Mouse (Mus musculus): ENCODE results near the gene Cxadr. TPM values are rescaled to one million over a fixed set of nuclear protein-coding genes. Genes with fewer than 3 reads are reported as not detected.

Gene Cxadr
- polyA plus RNA-seq, 1 experiment from 2014 or later, result 67.1 TPM

DNA sequence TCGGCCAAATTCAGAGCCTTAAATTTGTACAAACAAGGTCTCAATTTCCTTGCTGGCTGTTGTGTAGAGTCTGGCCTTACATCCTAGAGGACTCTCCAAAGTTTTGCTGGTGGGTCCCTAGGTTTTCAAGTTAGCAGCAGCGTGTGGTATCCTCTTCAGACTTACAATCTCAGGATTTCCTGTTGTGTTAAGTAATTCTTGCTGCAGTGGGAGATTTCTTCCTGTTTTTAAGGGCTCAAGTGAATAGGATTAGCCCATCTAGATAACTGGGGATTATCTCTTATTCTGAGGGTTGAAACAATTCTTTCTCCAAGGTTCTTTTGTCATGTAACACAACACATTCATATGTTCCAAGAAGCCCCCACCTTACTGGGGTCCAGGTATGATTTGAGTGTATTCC is 90.1 kb downstream of the Cxadr start:
- ATAC-seq (ENCODE audit: insufficient read depth, low FRiP score), result no peak
- no peaks in the 10 kb centered on the region for H3K27me3 ChIP-seq (ENCODE audit: control insufficient read depth, insufficient read depth, low read length)
- H3K4me2 ChIP-seq (ENCODE audit: low read depth, low read length), result no peak overlapping the region
- WGBS, result 59% methylated on average over 2 of the region's 2 CpGs
- no peaks in the 10 kb centered on the region for H3K4me1 ChIP-seq (ENCODE audit: control insufficient read depth, insufficient read depth, low read length)
- no peak overlapping the region for H3K27ac ChIP-seq (ENCODE audit: low read length)
- no peaks in the 10 kb centered on the region for H3K9me3 ChIP-seq (replicated peaks; ENCODE audit: control insufficient read depth, low read length)
- H3K36me3 ChIP-seq (ENCODE audit: control insufficient read depth, insufficient read depth, low read length), result no peaks in the 10 kb centered on the region
- no peak overlapping the region for H3K9ac ChIP-seq (ENCODE audit: low read length)
- H3K4me3 ChIP-seq (replicated peaks; ENCODE audit: low read length), result no peak overlapping the region

- H3K27me3 ChIP-seq (ENCODE audit: control insufficient read depth, insufficient read depth, low read length), result no peaks in the 10 kb centered on the region
- H3K36me3 ChIP-seq (ENCODE audit: control insufficient read depth, insufficient read depth, low read length), result no peaks in the 10 kb centered on the region
- H3K27ac ChIP-seq (ENCODE audit: low read length), result no peak overlapping the region
- no peak overlapping the region for H3K4me3 ChIP-seq (replicated peaks; ENCODE audit: low read length)
- no peak for ATAC-seq (ENCODE audit: insufficient read depth, low FRiP score)
- H3K9me3 ChIP-seq (replicated peaks; ENCODE audit: control insufficient read depth, low read length), result no peaks in the 10 kb centered on the region
- no peak overlapping the region for H3K4me2 ChIP-seq (ENCODE audit: low read depth, low read length)
- no peak overlapping the region for H3K9ac ChIP-seq (ENCODE audit: low read length)
- no peaks in the 10 kb centered on the region for H3K4me1 ChIP-seq (ENCODE audit: control insufficient read depth, insufficient read depth, low read length)
- WGBS, result 81% methylated on average over 6 of the region's 6 CpGs
Observed at GRCm38 (mm10) chr16:78398734-78399133, 97.4 kb downstream of the Cxadr start.

- Histone ChIP-seq H3K4me2 (ENCODE audit: low read depth, low read length) (no peak overlapping the region), H3K4me3 (replicated peaks; ENCODE audit: low read length) (no peak overlapping the region), H3K36me3 (ENCODE audit: control insufficient read depth, insufficient read depth, low read length) (no peaks in the 10 kb centered on the region), H3K9me3 (replicated peaks; ENCODE audit: control insufficient read depth, low read length) (no peaks in the 10 kb centered on the region), H3K27me3 (ENCODE audit: control insufficient read depth, insufficient read depth, low read length) (no peaks in the 10 kb centered on the region), H3K4me1 (ENCODE audit: control insufficient read depth, insufficient read depth, low read length) (no peaks in the 10 kb centered on the region), H3K9ac (ENCODE audit: low read length) (no peak overlapping the region), H3K27ac (ENCODE audit: low read length) (no peak overlapping the region)
- WGBS, result 88% methylated on average over 3 of the region's 3 CpGs
- no peak for ATAC-seq (ENCODE audit: insufficient read depth, low FRiP score)
Observed at GRCm38 (mm10) chr16:78399423-78399822, 98.1 kb downstream of the Cxadr start.

- H3K9me3 ChIP-seq (replicated peaks; ENCODE audit: control insufficient read depth, low read length), result no peaks in the 10 kb centered on the region
- no peak overlapping the region for H3K4me2 ChIP-seq (ENCODE audit: low read depth, low read length)
- H3K9ac ChIP-seq (ENCODE audit: low read length), result no peak overlapping the region
- H3K27ac ChIP-seq (ENCODE audit: low read length), result no peak overlapping the region
- no peak for ATAC-seq (ENCODE audit: insufficient read depth, low FRiP score)
- H3K4me3 ChIP-seq (replicated peaks; ENCODE audit: low read length), result no peak overlapping the region
- no peaks in the 10 kb centered on the region for H3K4me1 ChIP-seq (ENCODE audit: control insufficient read depth, insufficient read depth, low read length)
- H3K27me3 ChIP-seq (ENCODE audit: control insufficient read depth, insufficient read depth, low read length), result no peaks in the 10 kb centered on the region
- H3K36me3 ChIP-seq (ENCODE audit: control insufficient read depth, insufficient read depth, low read length), result no peaks in the 10 kb centered on the region
- 51% methylated on average over 2 of the region's 2 CpGs for WGBS
Observed at GRCm38 (mm10) chr16:78402316-78402715, 101.0 kb downstream of the Cxadr start.

DNA sequence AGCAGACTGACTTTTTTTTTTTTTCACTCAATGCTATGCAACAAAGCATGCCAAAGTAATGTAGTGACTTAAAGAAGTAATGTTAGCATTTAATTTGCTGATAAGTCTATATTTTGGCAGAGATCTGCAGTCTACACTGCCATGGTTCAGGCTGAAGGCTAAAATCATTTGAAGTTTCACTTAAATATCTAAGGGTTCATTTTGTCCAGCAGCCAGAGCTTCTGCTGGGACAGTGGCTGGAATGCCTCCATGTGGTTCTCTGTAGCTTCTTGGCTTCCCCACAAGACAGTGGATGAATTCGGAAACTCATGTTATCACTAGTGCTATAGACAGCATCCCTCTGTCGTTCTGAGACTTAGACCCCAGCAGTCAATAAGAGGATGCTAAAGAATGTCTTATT is 105.4 kb downstream of the Cxadr start:
- Histone ChIP-seq H3K9ac (ENCODE audit: low read length) (no peak overlapping the region), H3K4me1 (ENCODE audit: control insufficient read depth, insufficient read depth, low read length) (no peaks in the 10 kb centered on the region), H3K9me3 (replicated peaks; ENCODE audit: control insufficient read depth, low read length) (no peaks in the 10 kb centered on the region), H3K27me3 (ENCODE audit: control insufficient read depth, insufficient read depth, low read length) (no peaks in the 10 kb centered on the region), H3K4me2 (ENCODE audit: low read depth, low read length) (no peak overlapping the region), H3K36me3 (ENCODE audit: control insufficient read depth, insufficient read depth, low read length) (no peaks in the 10 kb centered on the region), H3K27ac (ENCODE audit: low read length) (no peak overlapping the region), H3K4me3 (replicated peaks; ENCODE audit: low read length) (no peak overlapping the region)
- WGBS, result 71% methylated on average over 2 of the region's 2 CpGs
- no peak for ATAC-seq (ENCODE audit: insufficient read depth, low FRiP score)

GRCm38 (mm10) chr16:78407855-78408254 is 106.6 kb downstream of the Cxadr start:
- no peak overlapping the region for H3K9ac ChIP-seq (ENCODE audit: low read length)
- no peaks in the 10 kb centered on the region for H3K4me1 ChIP-seq (ENCODE audit: control insufficient read depth, insufficient read depth, low read length)
- 88% methylated on average over 6 of the region's 6 CpGs for WGBS
- no peaks in the 10 kb centered on the region for H3K27me3 ChIP-seq (ENCODE audit: control insufficient read depth, insufficient read depth, low read length)
- ATAC-seq (ENCODE audit: insufficient read depth, low FRiP score), result no peak
- no peaks in the 10 kb centered on the region for H3K9me3 ChIP-seq (replicated peaks; ENCODE audit: control insufficient read depth, low read length)
- no peak overlapping the region for H3K27ac ChIP-seq (ENCODE audit: low read length)
- H3K4me3 ChIP-seq (replicated peaks; ENCODE audit: low read length), result no peak overlapping the region
- no peak overlapping the region for H3K4me2 ChIP-seq (ENCODE audit: low read depth, low read length)
- H3K36me3 ChIP-seq (ENCODE audit: control insufficient read depth, insufficient read depth, low read length), result no peaks in the 10 kb centered on the region

Other genes starting within 250 kb of the Cxadr start
- gene Btg3, start 75.7 kb downstream of the Cxadr start, polyA plus RNA-seq (2015; fragmentation: Nextera tagmentation; extraction: Ambion mirVana), result 19.7 and 25.3 TPM in 2 replicates

Measured in stomach, embryonic 16.5 days (tissue).